Mouse (Mus musculus) embryonic facial prominence, embryonic 11.5 days (tissue): ENCODE results near the gene Shisal2b. TPM values are rescaled to one million over a fixed set of nuclear protein-coding genes. Genes with fewer than 3 reads are reported as not detected.
A peak's percentile ranks its signal among the peaks of the same experiment; 100 is the strongest.

Experiments used
- ATAC-seq: fragments of 200-750 bp; cut with Nextera tagmentation; replicated peaks from 2 replicates; pipeline ENCODE4 v1.8.0; 2017; ENCODE audit warnings: low read depth; ENCODE audit not compliant: insufficient number of reproducible peaks, low FRiP score, low TSS enrichment
- DNase-seq: peaks from one replicate; pipeline ENCODE4 v3.0.0-alpha.2; 2015; ENCODE audit warnings: low spot score
- H3K27ac ChIP-seq: fragments of 300-500 bp; sonication (generic); replicated peaks from 2 replicates; pipeline ENCODE4 v1.5.1; 2014; ENCODE audit warnings: mild to moderate bottlenecking, low read depth, low read length, control low read depth
- H3K27me3 ChIP-seq: fragments of 300-500 bp; sonication (generic); 2 replicates; pipeline ENCODE4 v1.6.1; 2014; ENCODE audit warnings: mild to moderate bottlenecking, low read length, moderate library complexity, mixed read lengths; ENCODE audit not compliant: control insufficient read depth, insufficient read depth
- H3K36me3 ChIP-seq: fragments of 300-500 bp; sonication (generic); replicated peaks from 2 replicates; pipeline ENCODE4 v1.6.1; 2014; ENCODE audit warnings: low read depth, mild to moderate bottlenecking, low read length, moderate library complexity, mixed read lengths; ENCODE audit not compliant: control insufficient read depth, insufficient read depth
- H3K4me1 ChIP-seq: fragments of 300-500 bp; sonication (generic); 2 replicates; pipeline ENCODE4 v1.6.1; 2014; ENCODE audit warnings: low read length, mixed read lengths; ENCODE audit not compliant: control insufficient read depth, insufficient read depth
- H3K4me2 ChIP-seq: fragments of 300-500 bp; sonication (generic); 2 replicates; pipeline ENCODE4 v1.6.1; 2014; ENCODE audit warnings: low read depth, mild to moderate bottlenecking, control low read depth, low read length, moderate library complexity
- H3K4me3 ChIP-seq: fragments of 300-500 bp; sonication (generic); 2 replicates; pipeline ENCODE4 v1.5.1; 2014; ENCODE audit warnings: low read depth, low read length, control low read depth
- H3K9ac ChIP-seq: fragments of 300-500 bp; sonication (generic); replicated peaks from 2 replicates; pipeline ENCODE4 v1.6.1; 2014; ENCODE audit warnings: mild to moderate bottlenecking, control low read depth, low read length
- H3K9me3 ChIP-seq: fragments of 300-500 bp; sonication (generic); replicated peaks from 2 replicates; pipeline ENCODE4 v1.6.1; 2016; ENCODE audit warnings: mild to moderate bottlenecking, low read length, inconsistent platforms, mixed read lengths; ENCODE audit not compliant: control insufficient read depth
- WGBS: fragments of 180-500 bp; shearing (Covaris S2); extraction: QIAGEN DNeasy Blood & Tissue Kit; methylation state at CpG from one replicate; pipeline ENCODE4 v1.1.7; 2014; 5-methylcytosine and 5-hydroxymethylcytosine counted together
- polyA plus RNA-seq: library from polyadenylated mRNA; unstranded; fragments of >200 nt; fragmentation: Nextera tagmentation; extraction: Ambion mirVana; gene quantifications from 2 replicates; pipeline ENCODE4 v1.2.1, GENCODE M21; 2014

Gene Shisal2b
- polyA plus RNA-seq, 1 experiment from 2014 or later: 0.35 TPM

GRCm38 (mm10) chr13:104805681-104806080, 58.0 kb downstream of the Shisal2b start:
- no peak overlapping the region for H3K9ac ChIP-seq
- no peaks in the 10 kb centered on the region for H3K4me1 ChIP-seq
- H3K4me2 ChIP-seq: no peak overlapping the region
- H3K9me3 ChIP-seq: no peaks in the 10 kb centered on the region
- WGBS: 62% methylated on average over 3 of the region's 3 CpGs
- H3K36me3 ChIP-seq: no peaks in the 10 kb centered on the region
- H3K27me3 ChIP-seq: no peaks in the 10 kb centered on the region
- peak; percentile 80 for DNase-seq
- H3K27ac ChIP-seq: no peak overlapping the region
- ATAC-seq: no peak
- H3K4me3 ChIP-seq: no peak overlapping the region

- no peak for DNase-seq
- Histone ChIP-seq H3K27me3 (no peaks in the 10 kb centered on the region), H3K4me1 (no peaks in the 10 kb centered on the region), H3K9ac (no peak overlapping the region), H3K4me3 (no peak overlapping the region), H3K27ac (no peak overlapping the region), H3K36me3 (no peaks in the 10 kb centered on the region; the same call in 1 of the 2 replicates), H3K9me3 (no peaks in the 10 kb centered on the region), H3K4me2 (no peak overlapping the region)
- no peak for ATAC-seq
- WGBS: 89% methylated on average over 7 of the region's 7 CpGs
These were observed 64.0 kb downstream of the Shisal2b start for GRCm38 (mm10) chr13:104799566-104800182.

- no peaks in the 10 kb centered on the region for H3K9me3 ChIP-seq
- WGBS: 90% methylated on average over 8 of the region's 8 CpGs
- no peak for ATAC-seq
These were observed 64.6 kb downstream of the Shisal2b start for GRCm38 (mm10) chr13:104799067-104799466.

More at GRCm38 (mm10) chr13:104799067-104799466, 64.6 kb downstream of the Shisal2b start:
- Histone ChIP-seq H3K27ac (no peak overlapping the region), H3K36me3 (no peaks in the 10 kb centered on the region; the same call in 1 of the 2 replicates), H3K4me3 (no peak overlapping the region), H3K27me3 (no peaks in the 10 kb centered on the region), H3K4me2 (no peak overlapping the region), H3K4me1 (no peaks in the 10 kb centered on the region), H3K9ac (no peak overlapping the region)
- DNase-seq: no peak

Other genes starting within 250 kb of the Shisal2b start
- gene Srek1ip1, start 71.4 kb downstream of the Shisal2b start, polyA plus RNA-seq: 24.2 and 24.3 TPM in 2 replicates
- gene Cwc27, start 46.8 kb downstream of the Shisal2b start, polyA plus RNA-seq: 32.8 and 34.0 TPM in 2 replicates
- gene Rgs7bp, start 191.0 kb upstream of the Shisal2b start, polyA plus RNA-seq: 1.7 and 1.9 TPM in 2 replicates
- not detected in 2 replicates for gene 4933425L06Rik, start 218.2 kb upstream of the Shisal2b start, polyA plus RNA-seq